Comparison of ENCODE assay signal across 8 mouse cellular contexts in the genomic region with DNA sequence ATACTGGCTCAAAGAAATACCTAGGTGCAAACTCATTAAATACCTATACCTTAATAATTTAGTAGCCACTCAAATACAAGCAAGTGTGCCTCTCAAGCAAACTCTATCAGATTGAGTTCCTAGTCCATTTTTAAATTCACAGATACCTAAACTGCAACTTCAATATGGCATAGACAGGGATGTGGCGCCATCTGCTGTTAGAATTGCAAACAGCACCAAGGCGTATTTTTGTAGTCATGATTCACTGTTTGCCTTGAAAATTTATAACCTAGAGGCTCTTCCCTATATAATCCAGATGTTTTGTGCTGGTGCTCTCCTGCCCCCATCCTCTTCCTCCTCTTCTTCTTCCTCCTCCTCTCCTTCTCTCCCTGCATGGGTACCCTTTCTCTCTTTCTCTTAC. TPM values are rescaled to one million over a fixed set of nuclear protein-coding genes. Genes with fewer than 3 reads are reported as not detected.
DNase-seq lines count a peak whose midpoint lies in the region; ATAC-seq and TF ChIP-seq lines count a peak whose summit lies in the region.

No protein-coding gene starts in this region.

- no peak overlapping the region for H3K4me3 ChIP-seq in intestine, postnatal 0 days (ENCODE audit: low read depth, low read length)
- H3K4me3 ChIP-seq in intestine, embryonic 16.5 days (ENCODE audit: low read length): no peak overlapping the region
- H3K4me3 ChIP-seq in hindbrain, postnatal 0 days (ENCODE audit: low read length): no peak overlapping the region

- no peaks in the 10 kb centered on the region for H3K4me1 ChIP-seq in intestine, postnatal 0 days (replicated peaks; ENCODE audit: control insufficient read depth, insufficient read depth, low read length)
- 0 out of 2 replicates have a peak, but pooled peaks cover 3% of the 10 kb centered on the region for H3K4me1 ChIP-seq in intestine, embryonic 16.5 days (ENCODE audit: control insufficient read depth, insufficient read depth, low read length)
- H3K4me1 ChIP-seq in hindbrain, postnatal 0 days (ENCODE audit: insufficient read depth, low read length): 0 out of 2 replicates have a peak, but pooled peaks cover 4% of the 10 kb centered on the region

- H3K27ac ChIP-seq in intestine, postnatal 0 days (ENCODE audit: low read depth, low read length): no peak overlapping the region
- H3K27ac ChIP-seq in intestine, embryonic 16.5 days (ENCODE audit: low read length): no peak overlapping the region
- H3K27ac ChIP-seq in hindbrain, postnatal 0 days: no peak overlapping the region

- peak; percentile 84 to 87 for DNase-seq in adrenal gland, adult 18-20 months (ENCODE audit: low spot score in 2 of 2)
- peak; percentile 89 for DNase-seq in embryo, embryonic 10.5 days (ENCODE audit: low spot score)
- DNase-seq in hindbrain, postnatal 0 days (ENCODE audit: low spot score): peak; percentile 88
- peak; percentile 75 for DNase-seq in left cerebral cortex, postnatal 4 days
- peak; percentile 71 for DNase-seq in ovary, postnatal 36 days (ENCODE audit: low spot score)
- DNase-seq in thymus, postnatal 14 days: peak; percentile 75

- no peaks in the 10 kb centered on the region for H3K36me3 ChIP-seq in intestine, postnatal 0 days (ENCODE audit: control insufficient read depth, insufficient read depth)
- H3K36me3 ChIP-seq in intestine, embryonic 16.5 days (ENCODE audit: control insufficient read depth, insufficient read depth, low read length): no peaks in the 10 kb centered on the region
- H3K36me3 ChIP-seq in hindbrain, postnatal 0 days (ENCODE audit: insufficient read depth, low read length): no peaks in the 10 kb centered on the region

- 0% methylated on average over 2 of the region's 2 CpGs for WGBS in intestine, postnatal 0 days
- 2% methylated on average over 2 of the region's 2 CpGs for WGBS in intestine, embryonic 16.5 days
- 2% methylated on average over 2 of the region's 2 CpGs for WGBS in hindbrain, postnatal 0 days

- ATAC-seq in intestine, postnatal 0 days: no peak
- ATAC-seq in intestine, embryonic 16.5 days: no peak
- ATAC-seq in hindbrain, postnatal 0 days: no peak

- no peaks in the 10 kb centered on the region for H3K27me3 ChIP-seq in intestine, postnatal 0 days (replicated peaks; ENCODE audit: control insufficient read depth, insufficient read depth, low read length)
- no peaks in the 10 kb centered on the region for H3K27me3 ChIP-seq in intestine, embryonic 16.5 days (replicated peaks; ENCODE audit: control insufficient read depth, insufficient read depth, low read length)
- H3K27me3 ChIP-seq in hindbrain, postnatal 0 days (ENCODE audit: insufficient read depth, low read length): no peaks in the 10 kb centered on the region

- intact Hi-C loops in left cerebral cortex, postnatal 4 days (cut with DNase I): loop anchor here (2.0 kb wide), 1 partner anchor 96 kb away; no protein-coding TSS in a partner anchor

- no peaks in the 10 kb centered on the region for H3K9me3 ChIP-seq in intestine, postnatal 0 days (ENCODE audit: control insufficient read depth)
- H3K9me3 ChIP-seq in intestine, embryonic 16.5 days (ENCODE audit: control insufficient read depth, low read length): no peaks in the 10 kb centered on the region
- H3K9me3 ChIP-seq in hindbrain, postnatal 0 days (ENCODE audit: low read length): no peaks in the 10 kb centered on the region

- no peak overlapping the region for H3K4me2 ChIP-seq in intestine, postnatal 0 days (replicated peaks; ENCODE audit: low read depth)
- no peak overlapping the region for H3K4me2 ChIP-seq in intestine, embryonic 16.5 days (ENCODE audit: low read depth, low read length)
- no peak overlapping the region for H3K4me2 ChIP-seq in hindbrain, postnatal 0 days (ENCODE audit: low read depth, low read length)

- TF ChIP-seq CTCF in intestine, postnatal 0 days (IDR thresholded peaks at IDR 0.05; ENCODE audit: low read depth): peak; percentile 94
- TF ChIP-seq CTCF in hindbrain, postnatal 0 days (IDR thresholded peaks at IDR 0.05; ENCODE audit: low read depth): peak; percentile 92

- no peak overlapping the region for H3K9ac ChIP-seq in intestine, postnatal 0 days (ENCODE audit: low read depth, low read length)
- no peak overlapping the region for H3K9ac ChIP-seq in intestine, embryonic 16.5 days (ENCODE audit: low read depth, low read length)
- no peak overlapping the region for H3K9ac ChIP-seq in hindbrain, postnatal 0 days (replicated peaks; ENCODE audit: low read length)

RNA-seq across cellular contexts. Expression of a gene that starts 2.1 kb away (rescaled TPM):
- polyA plus RNA-seq in intestine, postnatal 0 days (2015; fragmentation: Nextera tagmentation; extraction: Ambion mirVana): 1.3 and 1.5 TPM in 2 replicates
- 3.7 and 3.9 TPM in 2 replicates for polyA plus RNA-seq in intestine, embryonic 16.5 days (2015; fragmentation: Nextera tagmentation; extraction: Ambion mirVana)
- 1 to 10 TPM; 4.8 to 6.0 TPM for total RNA-seq in adrenal gland, adult 18-20 months (2021)
- 47.4 and 49.5 TPM in 2 replicates for total RNA-seq in hindbrain, postnatal 0 days (2014; rRNA removed)
- 24.2 and 25.2 TPM in 2 replicates for polyA plus RNA-seq in hindbrain, postnatal 0 days (2015; fragmentation: Nextera tagmentation; extraction: Ambion mirVana)
- total RNA-seq in left cerebral cortex, postnatal 4 days (2021): 10 to 100 TPM; 35.3 to 35.9 TPM

RNA-seq across cellular contexts. Expression of a gene that starts 41.6 kb away (rescaled TPM):
- polyA plus RNA-seq in intestine, postnatal 0 days (2015; fragmentation: Nextera tagmentation; extraction: Ambion mirVana): 3.2 and 3.9 TPM in 2 replicates
- 2.6 and 3.2 TPM in 2 replicates for polyA plus RNA-seq in intestine, embryonic 16.5 days (2015; fragmentation: Nextera tagmentation; extraction: Ambion mirVana)
- 1 to 10 TPM; 2.7 to 7.0 TPM for total RNA-seq in adrenal gland, adult 18-20 months (2021)
- total RNA-seq in hindbrain, postnatal 0 days (2014; rRNA removed): 159 and 174 TPM in 2 replicates
- 26.1 and 29.0 TPM in 2 replicates for polyA plus RNA-seq in hindbrain, postnatal 0 days (2015; fragmentation: Nextera tagmentation; extraction: Ambion mirVana)
- total RNA-seq in left cerebral cortex, postnatal 4 days (2021): 100 to 1,000 TPM in 1 of 2 experiments, 10 to 100 TPM in 1; 100.0 to 102 TPM

RNA-seq across cellular contexts. Expression of a gene that starts 52.6 kb away (rescaled TPM):
- 7.5 and 8.1 TPM in 2 replicates for polyA plus RNA-seq in intestine, postnatal 0 days (2015; fragmentation: Nextera tagmentation; extraction: Ambion mirVana)
- 5.0 and 5.4 TPM in 2 replicates for polyA plus RNA-seq in intestine, embryonic 16.5 days (2015; fragmentation: Nextera tagmentation; extraction: Ambion mirVana)
- 10 to 100 TPM; 56.6 to 57.9 TPM for total RNA-seq in adrenal gland, adult 18-20 months (2021)
- total RNA-seq in hindbrain, postnatal 0 days (2014; rRNA removed): 40.4 and 40.9 TPM in 2 replicates
- 11.5 and 12.5 TPM in 2 replicates for polyA plus RNA-seq in hindbrain, postnatal 0 days (2015; fragmentation: Nextera tagmentation; extraction: Ambion mirVana)
- 10 to 100 TPM; 42.4 to 43.0 TPM for total RNA-seq in left cerebral cortex, postnatal 4 days (2021)

Comparison
In these comparisons a context has a peak if more than half of its experiments do, and no peak if none do; other contexts are left out.
1. RNA of a gene that starts 41.6 kb away (total RNA-seq): 159 to 174 TPM in hindbrain, postnatal 0 days and 100.0 to 102 TPM in left cerebral cortex, postnatal 4 days; 2.7 to 7.0 TPM in adrenal gland, adult 18-20 months; every median in the first group is over 10 times any median in the second.
2. Peak in every context shown above with its lines, with median percentiles within 50 percentile points of each other: DNase-seq.